Mouse (Mus musculus) hindbrain, postnatal 0 days (tissue): ENCODE measurements around the gene Htra3. TPM values are rescaled to one million over a fixed set of nuclear protein-coding genes. Genes with fewer than 3 reads are reported as not detected.

Experiments used
- ATAC-seq: fragments of 200-750 bp; cut with Nextera tagmentation; 2 replicates; pipeline ENCODE4 v1.8.0; 2017; ENCODE audit warnings: mild to moderate bottlenecking, moderate TSS enrichment, moderate library complexity
- DNase-seq: peaks from one replicate; pipeline ENCODE4 v3.0.0-alpha.2; 2015; ENCODE audit warnings: low spot score
- H3K27ac ChIP-seq: fragments of 300-500 bp; sonication (generic); 2 replicates; pipeline ENCODE4 v1.5.1; 2014; ENCODE audit warnings: mild to moderate bottlenecking
- H3K27me3 ChIP-seq: fragments of 300-500 bp; sonication (generic); 2 replicates; pipeline ENCODE4 v1.6.1; 2014; ENCODE audit warnings: low read length, mixed read lengths; ENCODE audit not compliant: insufficient read depth
- H3K36me3 ChIP-seq: fragments of 300-500 bp; sonication (generic); 2 replicates; pipeline ENCODE4 v1.6.1; 2014; ENCODE audit warnings: low read length, mixed read lengths; ENCODE audit not compliant: insufficient read depth
- H3K4me1 ChIP-seq: fragments of 300-500 bp; sonication (generic); 2 replicates; pipeline ENCODE4 v1.6.1; 2014; ENCODE audit warnings: antibody characterized with exemption, low read length, mixed read lengths; ENCODE audit not compliant: insufficient read depth
- H3K4me2 ChIP-seq: fragments of 300-500 bp; sonication (generic); 2 replicates; pipeline ENCODE4 v1.6.1; 2014; ENCODE audit warnings: low read depth, mild to moderate bottlenecking, low read length, moderate library complexity, mixed read lengths
- H3K4me3 ChIP-seq: fragments of 300-500 bp; sonication (generic); 2 replicates; pipeline ENCODE4 v1.5.1; 2014; ENCODE audit warnings: low read length
- H3K9ac ChIP-seq: fragments of 300-500 bp; sonication (generic); replicated peaks from 2 replicates; pipeline ENCODE4 v1.6.1; 2014; ENCODE audit warnings: mild to moderate bottlenecking, low read length, moderate library complexity, mixed read lengths
- H3K9me3 ChIP-seq: fragments of 300-500 bp; sonication (generic); 2 replicates; pipeline ENCODE4 v1.6.1; 2016; ENCODE audit warnings: low read length, mixed read lengths
- CTCF ChIP-seq: IDR thresholded peaks from 2 replicates; pipeline ENCODE4 v1.5.1; 2016; ENCODE audit warnings: antibody characterized with exemption, control low read depth, low read depth
- WGBS: fragments of 180-500 bp; shearing (Covaris S2); extraction: QIAGEN DNeasy Blood & Tissue Kit; methylation state at CpG from one replicate; pipeline ENCODE4 v1.1.7; 2014; 5-methylcytosine and 5-hydroxymethylcytosine counted together
- polyA plus RNA-seq: library from polyadenylated mRNA; unstranded; fragments of >200 nt; fragmentation: Nextera tagmentation; extraction: Ambion mirVana; gene quantifications from 2 replicates; pipeline ENCODE4 v1.2.1, GENCODE M21; 2015
- total RNA-seq: library from RNA; depleted of rRNA; stranded (reverse); fragments of >200 nt; gene quantifications from 2 replicates; pipeline ENCODE4 v1.2.3, GENCODE M21; 2014; rRNA removed

The Htra3 gene
- total RNA-seq: 30.7 and 36.5 TPM in 2 replicates
- 19.6 and 20.1 TPM in 2 replicates for polyA plus RNA-seq

DNA sequence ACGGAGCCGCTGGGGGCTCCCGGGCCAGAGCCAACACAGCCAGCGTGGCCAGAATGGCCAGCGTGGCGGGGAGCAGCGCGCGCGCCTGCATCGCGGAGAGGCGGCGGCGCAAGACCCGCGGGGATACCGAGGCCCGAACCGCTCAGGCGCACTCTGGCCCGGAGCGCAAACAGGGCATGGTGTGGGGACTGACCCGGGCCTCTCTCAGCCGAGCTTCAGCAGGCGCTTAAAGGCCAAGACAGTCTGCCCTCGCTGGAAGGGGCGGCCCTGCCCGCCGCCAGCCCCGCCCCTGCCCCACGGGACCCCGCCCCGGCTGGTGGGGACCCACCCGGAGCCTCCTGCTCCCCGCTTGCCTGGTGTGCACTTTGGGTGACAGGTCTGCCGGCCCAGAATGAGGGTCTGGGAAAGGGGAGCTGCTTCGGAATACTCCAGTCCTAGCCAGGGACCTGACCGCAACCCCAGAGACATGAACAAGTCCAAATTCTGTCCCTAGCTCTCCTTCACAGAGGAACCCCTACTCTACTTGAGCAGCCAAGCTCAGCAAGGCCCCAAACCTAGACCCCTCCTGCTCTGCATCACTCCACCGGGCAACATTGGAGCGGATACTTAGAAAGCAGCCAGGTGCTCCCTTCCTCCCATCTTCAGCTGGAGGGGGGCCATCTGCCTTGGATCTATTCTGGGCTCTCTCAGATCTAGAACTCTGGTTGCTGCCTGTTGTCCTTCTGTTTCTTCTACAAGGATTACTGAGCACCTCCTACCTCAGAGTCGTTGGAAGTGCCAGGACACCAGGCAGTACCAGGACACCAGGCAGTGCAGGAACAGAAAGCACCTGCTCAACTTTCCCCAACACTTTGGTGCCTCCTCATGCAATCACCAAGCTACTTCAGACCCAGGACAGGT lies at the start of gene Htra3:
Htra3 (minus strand) TSS at position 527 of the 900 bp plus-strand sequence.
- DNase-seq (no peak), ATAC-seq (peak; percentile 43; the same call in 1 of the 2 replicates)
- no peaks in the 10 kb centered on the region for H3K36me3 ChIP-seq
- H3K9me3 ChIP-seq: no peaks in the 10 kb centered on the region
- 0 out of 2 replicates have a peak, but pooled peaks cover 4% of the 10 kb centered on the region for H3K4me1 ChIP-seq
- H3K27ac ChIP-seq: no peak within 1 kb of the TSS
- 11% methylated on average over 36 of the region's 42 CpGs for WGBS
- H3K9ac ChIP-seq: peak within 1 kb of the TSS; percentile 25; the same call in 1 of the 2 replicates
- peaks cover 26% of the 10 kb centered on the region for H3K27me3 ChIP-seq
- peak within 1 kb of the TSS; percentile 38 for H3K4me3 ChIP-seq
- peak within 1 kb of the TSS; percentile 67 for H3K4me2 ChIP-seq
- TF ChIP-seq CTCF: no peak

DNA sequence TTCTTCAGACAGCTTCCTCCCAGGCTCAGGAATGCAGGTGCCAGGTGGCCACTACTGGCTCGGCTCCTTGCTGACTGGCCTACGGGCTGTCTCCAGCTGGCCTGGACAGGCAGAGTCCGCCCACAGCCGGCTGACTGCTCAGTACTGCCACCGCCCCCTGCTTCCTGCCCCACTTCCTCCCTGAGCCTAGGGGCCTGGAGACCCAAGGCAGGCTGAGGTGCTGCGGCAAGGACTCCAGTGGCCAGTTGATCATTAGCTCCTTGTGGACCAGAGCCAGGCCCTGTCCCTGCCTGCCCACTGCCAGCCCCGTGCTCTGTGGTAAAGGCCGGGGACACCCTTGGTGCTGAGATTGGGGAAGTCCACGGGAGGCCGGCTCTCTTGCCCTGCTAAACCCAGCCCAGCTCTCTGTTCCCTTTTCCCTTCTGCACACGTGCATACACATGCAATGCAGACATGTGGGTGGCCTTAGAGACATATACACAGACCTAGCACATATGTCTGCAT lies 49.4 kb upstream of the Htra3 start:
- H3K9me3 ChIP-seq: no peaks in the 10 kb centered on the region
- no peak for TF ChIP-seq CTCF
- DNase-seq (peak; percentile 9), ATAC-seq (peak; percentile 61; the same call in 1 of the 2 replicates)
- H3K4me2 ChIP-seq: no peak overlapping the region
- H3K36me3 ChIP-seq: no peaks in the 10 kb centered on the region
- no peak overlapping the region for H3K4me3 ChIP-seq
- WGBS: 56% methylated on average over 11 of the region's 11 CpGs
- H3K9ac ChIP-seq: no peak overlapping the region
- no peaks in the 10 kb centered on the region for H3K27me3 ChIP-seq
- H3K4me1 ChIP-seq: no peaks in the 10 kb centered on the region
- peak overlapping the region; percentile 66; the same call in 1 of the 2 replicates for H3K27ac ChIP-seq

DNA sequence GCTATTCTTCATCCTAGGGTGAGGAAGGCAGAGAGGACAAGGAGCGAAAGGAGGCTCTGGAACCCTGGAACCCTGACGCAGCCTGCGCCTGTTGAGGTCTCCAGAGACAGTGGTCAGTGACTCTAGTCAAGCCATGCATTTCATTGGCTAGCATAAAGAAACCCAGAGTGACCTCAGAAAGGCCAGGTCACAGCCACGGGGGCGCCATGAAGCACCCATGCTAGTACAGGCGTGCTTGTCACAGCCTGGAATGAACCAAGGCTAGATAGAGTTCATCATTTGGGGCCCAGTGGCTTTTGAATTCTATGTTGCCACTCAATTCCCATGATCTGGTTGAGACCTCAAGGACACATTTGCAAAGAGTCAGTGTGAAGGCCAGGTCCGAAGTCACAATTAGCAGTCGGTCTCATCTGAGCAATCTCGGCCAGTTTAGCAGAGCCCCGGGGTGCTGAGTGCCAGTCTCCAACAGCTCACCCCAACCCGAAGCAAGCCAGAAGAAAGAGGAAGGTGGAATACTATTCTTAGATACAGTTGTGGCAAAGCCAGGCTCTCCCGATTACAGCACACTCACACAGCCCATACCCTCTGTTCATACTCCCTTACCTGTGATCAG lies 48.9 kb upstream of the Htra3 start:
- Histone ChIP-seq H3K27me3 (no peaks in the 10 kb centered on the region), H3K36me3 (no peaks in the 10 kb centered on the region), H3K9ac (no peak overlapping the region), H3K4me2 (peak overlapping the region; percentile 6; the same call in 1 of the 2 replicates), H3K4me3 (no peak overlapping the region), H3K27ac (no peak overlapping the region; the same call in 1 of the 2 replicates), H3K9me3 (no peaks in the 10 kb centered on the region), H3K4me1 (no peaks in the 10 kb centered on the region)
- DNase-seq (no peak), ATAC-seq (no peak)
- WGBS: 81% methylated on average over 12 of the region's 12 CpGs
- TF ChIP-seq CTCF: no peak

DNA sequence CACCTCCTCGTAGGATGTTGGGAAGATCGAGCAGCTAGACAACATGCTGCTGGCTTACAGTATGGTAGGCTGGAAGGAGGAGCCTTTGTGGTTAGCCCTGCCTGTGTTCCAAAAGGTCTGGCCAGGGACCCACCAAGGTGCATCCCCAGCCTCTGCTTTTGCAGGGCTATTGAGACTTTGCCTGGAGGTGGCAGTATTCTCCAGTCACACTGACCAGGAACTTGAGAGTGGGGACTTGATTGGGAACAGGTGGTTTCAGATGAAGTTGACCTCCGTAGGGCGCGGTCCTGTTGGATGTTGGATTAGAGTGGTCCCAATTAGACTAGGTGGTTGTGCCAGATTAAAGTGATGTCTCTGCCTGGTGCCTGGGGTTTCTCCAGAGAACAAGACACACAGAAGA lies 47.9 kb upstream of the Htra3 start:
- H3K4me3 ChIP-seq: no peak overlapping the region
- H3K27ac ChIP-seq: no peak overlapping the region
- H3K9ac ChIP-seq: no peak overlapping the region
- H3K9me3 ChIP-seq: no peaks in the 10 kb centered on the region
- ATAC-seq (no peak), DNase-seq (no peak)
- no peaks in the 10 kb centered on the region for H3K36me3 ChIP-seq
- TF ChIP-seq CTCF: no peak
- no peak overlapping the region for H3K4me2 ChIP-seq
- 93% methylated on average over 5 of the region's 5 CpGs for WGBS
- no peaks in the 10 kb centered on the region for H3K27me3 ChIP-seq
- H3K4me1 ChIP-seq: no peaks in the 10 kb centered on the region

DNA sequence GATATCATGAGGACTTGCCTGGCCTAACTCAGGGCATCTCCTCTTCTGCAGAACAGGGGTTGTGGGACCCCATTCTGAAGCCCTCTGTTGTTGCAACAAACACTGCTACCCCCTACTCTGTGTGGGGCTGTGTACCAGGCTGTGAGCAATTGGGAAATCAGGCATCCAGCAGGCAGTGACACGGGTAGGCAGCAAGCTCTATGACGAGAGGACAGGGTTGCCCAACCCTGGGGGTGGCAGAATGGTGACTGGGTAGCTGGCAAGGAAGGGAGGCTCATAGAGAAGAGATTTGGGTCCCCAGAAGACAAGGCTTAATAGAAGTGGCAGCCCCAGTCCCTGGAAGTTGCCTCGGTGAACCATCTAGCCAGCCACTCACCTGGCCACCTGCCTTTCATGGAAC lies 46.3 kb upstream of the Htra3 start:
- WGBS: 72% methylated on average over 3 of the region's 3 CpGs
- ATAC-seq (no peak), DNase-seq (no peak)
- no peak overlapping the region for H3K9ac ChIP-seq
- no peaks in the 10 kb centered on the region for H3K27me3 ChIP-seq
- no peaks in the 10 kb centered on the region for H3K36me3 ChIP-seq
- H3K4me1 ChIP-seq: no peaks in the 10 kb centered on the region
- H3K4me2 ChIP-seq: no peak overlapping the region
- H3K9me3 ChIP-seq: no peaks in the 10 kb centered on the region
- no peak overlapping the region for H3K4me3 ChIP-seq
- no peak for TF ChIP-seq CTCF
- H3K27ac ChIP-seq: no peak overlapping the region

DNA sequence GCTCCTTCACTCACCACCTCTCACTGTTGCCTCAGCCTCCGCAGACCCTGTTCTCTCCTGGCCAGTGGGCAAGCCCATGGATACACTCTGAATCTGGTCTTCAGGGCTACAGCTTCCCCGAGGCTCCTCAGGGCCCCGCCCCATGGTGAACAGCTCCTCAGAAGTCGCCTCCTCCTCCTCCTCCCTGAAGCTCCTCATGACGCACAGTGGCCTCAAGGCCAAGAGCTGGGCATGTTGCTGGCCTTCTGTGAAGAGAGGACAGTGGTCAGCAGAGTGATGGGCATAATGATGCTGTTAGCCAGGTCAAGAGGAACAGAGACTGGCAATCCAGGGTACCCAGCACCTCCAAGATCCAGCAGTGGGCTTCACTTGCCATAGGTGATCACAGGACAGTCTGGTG lies 44.3 kb upstream of the Htra3 start:
- H3K4me3 ChIP-seq: no peak overlapping the region
- ATAC-seq (no peak), DNase-seq (no peak)
- no peak for TF ChIP-seq CTCF
- no peaks in the 10 kb centered on the region for H3K4me1 ChIP-seq
- no peaks in the 10 kb centered on the region for H3K27me3 ChIP-seq
- H3K4me2 ChIP-seq: no peak overlapping the region
- no peaks in the 10 kb centered on the region for H3K36me3 ChIP-seq
- no peak overlapping the region for H3K27ac ChIP-seq
- no peak overlapping the region for H3K9ac ChIP-seq
- whole genome bisulfite sequencing: 70% methylated on average over 5 of the region's 5 CpGs
- no peaks in the 10 kb centered on the region for H3K9me3 ChIP-seq
